Mouse (Mus musculus): ENCODE measurements around the gene Cyfip1. TPM values are rescaled to one million over a fixed set of nuclear protein-coding genes. Genes with fewer than 3 reads are reported as not detected.

The Cyfip1 gene
- polyA plus RNA-seq, 1 experiment from 2014 or later: 87.9 TPM

DNA sequence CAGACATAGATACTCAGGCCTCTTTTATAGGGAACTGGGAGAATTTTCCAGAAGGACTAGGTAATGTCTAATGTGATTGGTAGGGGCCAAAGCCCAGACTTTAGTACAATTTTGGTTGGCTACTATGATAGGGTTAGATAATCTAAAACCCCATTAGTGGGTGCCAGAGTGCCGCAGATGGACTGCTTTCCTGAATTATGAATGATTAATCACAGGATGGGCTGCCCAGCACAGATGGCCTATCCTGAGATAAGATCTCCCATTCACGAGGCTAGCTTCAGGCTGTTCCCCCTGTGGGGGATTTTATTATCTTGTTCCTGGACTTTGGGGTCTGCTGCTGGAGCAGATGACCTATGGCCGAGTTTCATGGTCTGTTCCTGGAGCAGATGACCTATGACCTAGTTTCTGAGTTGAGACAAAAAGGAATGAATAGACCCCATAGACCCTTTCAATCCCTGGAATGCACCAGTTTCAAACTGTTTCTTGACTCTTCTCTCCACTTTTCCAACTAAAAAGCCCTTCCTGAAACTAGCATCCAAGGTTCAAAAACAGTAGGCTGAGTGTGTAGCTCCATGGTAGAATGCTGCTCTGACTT lies 125.4 kb downstream of the Cyfip1 start:
- WGBS: 26% methylated on average over 3 of the region's 3 CpGs

GRCm38 (mm10) chr7:55968258-55968901 lies 126.8 kb downstream of the Cyfip1 start:
- no peak overlapping the region for H3K27ac ChIP-seq (ENCODE audit: low read depth, low read length)
- WGBS: 40% methylated on average over 16 of the region's 16 CpGs
- H3K9me3 ChIP-seq (ENCODE audit: control insufficient read depth, low read length): no peaks in the 10 kb centered on the region
- peak overlapping the region; percentile 12; the same call in 1 of the 2 replicates for H3K4me2 ChIP-seq (ENCODE audit: low read depth)
- no peak for ATAC-seq (ENCODE audit: insufficient read depth, low FRiP score, low TSS enrichment)
- no peak for DNase-seq (ENCODE audit: low spot score)
- no peak overlapping the region for H3K4me3 ChIP-seq (ENCODE audit: low read depth, low read length)
- no peak overlapping the region for H3K9ac ChIP-seq (ENCODE audit: low read length)
- no peaks in the 10 kb centered on the region for H3K4me1 ChIP-seq (ENCODE audit: control insufficient read depth, insufficient read depth, low read length)
- no peaks in the 10 kb centered on the region for H3K36me3 ChIP-seq (ENCODE audit: control insufficient read depth, insufficient read depth, low read length)
- H3K27me3 ChIP-seq (ENCODE audit: control insufficient read depth, insufficient read depth, low read length): no peaks in the 10 kb centered on the region

More for the DNA sequence above, 125.4 kb downstream of the Cyfip1 start:
- Histone ChIP-seq H3K9ac (ENCODE audit: low read length) (no peak overlapping the region), H3K36me3 (ENCODE audit: control insufficient read depth, insufficient read depth, low read length) (no peaks in the 10 kb centered on the region), H3K4me3 (ENCODE audit: low read depth, low read length) (no peak overlapping the region), H3K27ac (ENCODE audit: low read depth, low read length) (no peak overlapping the region), H3K27me3 (ENCODE audit: control insufficient read depth, insufficient read depth, low read length) (no peaks in the 10 kb centered on the region), H3K9me3 (ENCODE audit: control insufficient read depth, low read length) (no peaks in the 10 kb centered on the region), H3K4me1 (ENCODE audit: control insufficient read depth, insufficient read depth, low read length) (peaks cover 6% of the 10 kb centered on the region; the same call in 1 of the 2 replicates), H3K4me2 (ENCODE audit: low read depth) (no peak overlapping the region)
- DNase-seq (ENCODE audit: low spot score) (no peak), ATAC-seq (ENCODE audit: insufficient read depth, low FRiP score, low TSS enrichment) (no peak)

GRCm38 (mm10) chr7:55969415-55969814 lies 127.9 kb downstream of the Cyfip1 start:
- no peaks in the 10 kb centered on the region for H3K4me1 ChIP-seq (ENCODE audit: control insufficient read depth, insufficient read depth, low read length)
- no peak for ATAC-seq (ENCODE audit: insufficient read depth, low FRiP score, low TSS enrichment)
- no peak overlapping the region for H3K27ac ChIP-seq (ENCODE audit: low read depth, low read length)
- no peaks in the 10 kb centered on the region for H3K27me3 ChIP-seq (ENCODE audit: control insufficient read depth, insufficient read depth, low read length)
- DNase-seq (ENCODE audit: low spot score): no peak
- H3K36me3 ChIP-seq (ENCODE audit: control insufficient read depth, insufficient read depth, low read length): no peaks in the 10 kb centered on the region
- H3K4me2 ChIP-seq (ENCODE audit: low read depth): no peak overlapping the region
- no peak overlapping the region for H3K9ac ChIP-seq (ENCODE audit: low read length)
- H3K9me3 ChIP-seq (ENCODE audit: control insufficient read depth, low read length): no peaks in the 10 kb centered on the region
- H3K4me3 ChIP-seq (ENCODE audit: low read depth, low read length): no peak overlapping the region
- 73% methylated on average over 1 of the region's 1 CpGs for WGBS

DNA sequence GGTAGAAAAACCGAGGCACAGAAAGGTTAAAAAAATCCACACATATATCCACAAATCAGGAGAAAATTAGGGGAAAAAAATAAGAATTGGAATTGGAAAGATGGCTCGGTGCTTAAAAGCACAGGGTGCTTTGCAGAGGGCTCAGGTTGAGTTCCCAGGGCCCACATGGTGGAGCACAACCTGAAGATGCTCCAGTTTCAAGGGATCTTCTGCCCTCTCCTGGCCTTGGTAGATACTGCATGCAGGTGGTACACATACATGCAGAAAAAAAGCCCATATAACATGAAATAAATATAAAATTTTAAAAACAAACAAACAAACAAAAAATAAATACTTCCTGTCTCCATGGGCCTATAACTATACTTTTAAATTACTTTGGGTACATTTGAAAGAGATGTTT lies 132.9 kb downstream of the Cyfip1 start:
- Histone ChIP-seq H3K36me3 (ENCODE audit: control insufficient read depth, insufficient read depth, low read length) (no peaks in the 10 kb centered on the region; the same call in 1 of the 2 replicates), H3K27me3 (ENCODE audit: control insufficient read depth, insufficient read depth, low read length) (no peaks in the 10 kb centered on the region), H3K9me3 (ENCODE audit: control insufficient read depth, low read length) (no peaks in the 10 kb centered on the region), H3K27ac (ENCODE audit: low read depth, low read length) (no peak overlapping the region), H3K4me2 (ENCODE audit: low read depth) (no peak overlapping the region), H3K4me1 (ENCODE audit: control insufficient read depth, insufficient read depth, low read length) (no peaks in the 10 kb centered on the region), H3K9ac (ENCODE audit: low read length) (no peak overlapping the region), H3K4me3 (ENCODE audit: low read depth, low read length) (no peak overlapping the region)
- DNase-seq (ENCODE audit: low spot score) (no peak), ATAC-seq (ENCODE audit: insufficient read depth, low FRiP score, low TSS enrichment) (no peak)
- 93% methylated on average over 2 of the region's 2 CpGs for WGBS

- Histone ChIP-seq H3K4me2 (ENCODE audit: low read depth) (no peak overlapping the region), H3K27me3 (ENCODE audit: control insufficient read depth, insufficient read depth, low read length) (no peaks in the 10 kb centered on the region), H3K36me3 (ENCODE audit: control insufficient read depth, insufficient read depth, low read length) (no peaks in the 10 kb centered on the region; the same call in 1 of the 2 replicates), H3K27ac (ENCODE audit: low read depth, low read length) (no peak overlapping the region), H3K4me3 (ENCODE audit: low read depth, low read length) (no peak overlapping the region), H3K9me3 (ENCODE audit: control insufficient read depth, low read length) (no peaks in the 10 kb centered on the region), H3K9ac (ENCODE audit: low read length) (no peak overlapping the region), H3K4me1 (ENCODE audit: control insufficient read depth, insufficient read depth, low read length) (no peaks in the 10 kb centered on the region)
- no peak for ATAC-seq (ENCODE audit: insufficient read depth, low FRiP score, low TSS enrichment)
- 95% methylated on average over 2 of the region's 2 CpGs for WGBS
- DNase-seq (ENCODE audit: low spot score): no peak
Observed at GRCm38 (mm10) chr7:55981511-55981910, 140.0 kb downstream of the Cyfip1 start.

Other genes with a start within 250 kb of the Cyfip1 start
- gene Siglech, start 73.6 kb upstream of the Cyfip1 start, polyA plus RNA-seq (2014; fragmentation: Nextera tagmentation; extraction: Ambion mirVana): 0.31 and 0.89 TPM in 2 replicates
- gene Tubgcp5, start 47.6 kb upstream of the Cyfip1 start, polyA plus RNA-seq (2014; fragmentation: Nextera tagmentation; extraction: Ambion mirVana): 32.5 and 34.0 TPM in 2 replicates
- gene Nipa2, start 120.7 kb downstream of the Cyfip1 start, polyA plus RNA-seq (2014; fragmentation: Nextera tagmentation; extraction: Ambion mirVana): 51.9 and 53.0 TPM in 2 replicates
- gene Nipa1, start 178.2 kb downstream of the Cyfip1 start, polyA plus RNA-seq (2014; fragmentation: Nextera tagmentation; extraction: Ambion mirVana): 10.5 and 11.0 TPM in 2 replicates
- gene Herc2, start 208.5 kb downstream of the Cyfip1 start, polyA plus RNA-seq (2014; fragmentation: Nextera tagmentation; extraction: Ambion mirVana): 31.3 and 32.2 TPM in 2 replicates